Mouse (Mus musculus): Measurements from ENCODE around the gene Ildr1. TPM values are rescaled to one million over a fixed set of nuclear protein-coding genes. Genes with fewer than 3 reads are reported as not detected.

The Ildr1 gene
- polyA plus RNA-seq, 1 experiment from 2014 or later, result 4.6 TPM

DNA sequence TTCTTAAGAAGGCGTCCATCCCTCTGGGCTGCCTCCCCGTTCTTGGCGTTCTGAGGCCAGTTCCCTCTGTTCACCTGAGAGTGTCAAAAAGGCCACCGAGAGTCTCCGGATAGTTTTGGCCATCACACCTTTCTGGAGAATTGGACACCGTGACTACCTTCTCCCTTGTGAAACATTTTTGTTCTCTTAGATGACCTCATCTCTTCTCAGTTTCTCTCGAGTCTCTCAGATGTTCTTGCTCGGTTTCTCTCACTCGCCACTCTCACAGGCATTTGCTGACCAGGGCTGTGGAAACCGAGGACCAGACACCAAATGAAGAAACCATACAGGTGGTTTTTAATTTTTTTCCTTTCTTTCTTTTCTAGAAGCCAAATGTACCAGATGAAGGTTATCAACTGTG is 32.4 kb upstream of the Ildr1 start:
- no peaks in the 10 kb centered on the region for H3K36me3 ChIP-seq (ENCODE audit: insufficient read depth)
- TF ChIP-seq CTCF (IDR thresholded peaks at IDR 0.05; ENCODE audit: low read depth), result no peak
- no peak overlapping the region for H3K4me2 ChIP-seq
- no peaks in the 10 kb centered on the region for H3K27me3 ChIP-seq (ENCODE audit: insufficient read depth, low read length)
- H3K27ac ChIP-seq (ENCODE audit: low read depth), result no peak overlapping the region
- no peaks in the 10 kb centered on the region for H3K9me3 ChIP-seq (ENCODE audit: low read depth, low read length)
- no peak overlapping the region for H3K4me3 ChIP-seq (ENCODE audit: low read depth, low read length)
- 84% methylated on average over 10 of the region's 10 CpGs for whole genome bisulfite sequencing
- ATAC-seq (ENCODE audit: insufficient read depth) (no peak), DNase-seq (no peak)
- H3K9ac ChIP-seq, result no peak overlapping the region
- H3K4me1 ChIP-seq (ENCODE audit: insufficient read depth), result no peaks in the 10 kb centered on the region

DNA sequence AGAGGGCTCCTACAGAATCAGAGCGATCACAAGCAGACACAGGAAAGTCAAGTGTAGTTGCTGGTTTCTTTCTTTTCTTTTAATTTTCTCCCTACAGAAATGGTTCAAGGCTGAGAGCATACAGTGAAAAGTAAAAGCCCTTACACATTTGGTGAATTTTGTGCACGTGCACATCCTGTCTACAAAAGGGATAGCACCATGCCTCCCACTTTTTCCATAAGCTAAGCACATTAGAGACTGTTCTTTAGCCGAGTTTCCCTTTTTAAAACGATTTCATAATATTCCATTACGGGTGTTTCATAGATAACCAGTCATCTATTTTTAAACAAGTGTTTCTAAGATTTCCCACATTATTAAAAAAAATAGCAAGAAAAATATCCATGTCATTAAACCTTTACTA is 30.3 kb upstream of the Ildr1 start:
- Histone ChIP-seq H3K27me3 (ENCODE audit: insufficient read depth, low read length) (no peaks in the 10 kb centered on the region), H3K4me3 (ENCODE audit: low read depth, low read length) (no peak overlapping the region), H3K4me2 (no peak overlapping the region), H3K36me3 (ENCODE audit: insufficient read depth) (no peaks in the 10 kb centered on the region), H3K27ac (ENCODE audit: low read depth) (no peak overlapping the region), H3K9me3 (ENCODE audit: low read depth, low read length) (no peaks in the 10 kb centered on the region), H3K4me1 (ENCODE audit: insufficient read depth) (no peaks in the 10 kb centered on the region), H3K9ac (no peak overlapping the region)
- TF ChIP-seq CTCF (IDR thresholded peaks at IDR 0.05; ENCODE audit: low read depth), result no peak
- ATAC-seq (ENCODE audit: insufficient read depth) (no peak), DNase-seq (no peak)
- 76% methylated on average over 5 of the region's 5 CpGs for WGBS

DNA sequence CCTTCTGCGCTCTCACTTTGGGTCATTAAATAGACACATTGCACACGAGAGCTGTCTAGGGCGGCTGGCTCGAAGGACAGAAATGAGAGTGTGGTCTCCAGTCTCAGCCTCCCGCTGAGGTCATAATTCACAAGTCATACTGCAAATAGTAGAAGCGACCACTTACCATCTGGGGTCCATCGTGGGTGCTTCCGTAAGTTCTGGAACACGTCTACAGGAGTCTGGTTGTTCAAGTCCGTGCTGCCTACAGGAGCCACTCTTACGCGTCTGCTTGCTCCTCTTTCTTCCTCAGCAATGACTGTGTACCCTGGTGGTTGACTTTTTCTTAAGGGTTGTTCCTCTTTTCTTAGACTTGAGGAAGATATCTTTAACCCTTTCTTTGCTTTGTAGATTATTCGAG is 28.0 kb upstream of the Ildr1 start, which contains the start of gene Cd86:
TSS of gene Cd86 (minus strand) at position 300 of the 400 bp plus-strand sequence.
- H3K4me1 ChIP-seq (ENCODE audit: insufficient read depth), result no peaks in the 10 kb centered on the region
- ATAC-seq (ENCODE audit: insufficient read depth) (no peak), DNase-seq (no peak)
- no peaks in the 10 kb centered on the region for H3K36me3 ChIP-seq (ENCODE audit: insufficient read depth)
- WGBS, result 66% methylated on average over 13 of the region's 13 CpGs
- H3K4me3 ChIP-seq (ENCODE audit: low read depth, low read length), result no peak within 1 kb of the TSS
- H3K27me3 ChIP-seq (ENCODE audit: insufficient read depth, low read length), result no peaks in the 10 kb centered on the region
- no peak within 1 kb of the TSS for H3K4me2 ChIP-seq
- H3K9me3 ChIP-seq (ENCODE audit: low read depth, low read length), result no peaks in the 10 kb centered on the region
- no peak for TF ChIP-seq CTCF (IDR thresholded peaks at IDR 0.05; ENCODE audit: low read depth)
- H3K9ac ChIP-seq, result no peak within 1 kb of the TSS
- no peak within 1 kb of the TSS for H3K27ac ChIP-seq (ENCODE audit: low read depth)

DNA sequence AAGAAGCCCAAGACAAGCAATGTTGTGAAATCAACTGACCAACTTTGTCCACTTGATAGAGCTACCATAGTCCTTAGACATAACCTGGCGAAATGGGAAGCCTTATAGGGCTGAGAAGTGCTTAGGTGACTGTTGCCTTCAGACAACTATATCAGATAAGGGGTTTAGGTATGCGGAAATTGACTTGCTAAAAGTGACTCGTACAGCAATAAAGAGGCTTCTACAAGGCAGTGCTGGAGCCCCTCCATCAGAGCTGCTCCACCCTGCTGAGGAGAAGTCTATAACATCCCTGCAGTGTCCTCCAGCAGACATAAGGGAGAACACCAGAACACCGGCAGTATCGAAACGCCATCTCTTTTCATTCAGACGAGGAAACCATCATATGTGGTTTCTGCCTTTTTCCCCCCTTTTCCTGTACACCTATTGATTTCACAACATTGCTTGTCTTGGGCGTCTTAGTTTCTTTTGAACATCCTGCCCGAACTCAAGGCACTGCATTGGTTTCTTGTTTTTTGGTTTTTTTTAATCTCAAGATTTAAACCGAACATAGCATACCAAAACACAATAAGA is 27.2 kb upstream of the Ildr1 start:
- no peak for DNase-seq
- H3K36me3 ChIP-seq (ENCODE audit: insufficient read depth), result no peaks in the 10 kb centered on the region
- no peaks in the 10 kb centered on the region for H3K9me3 ChIP-seq (ENCODE audit: low read depth, low read length)
- WGBS, result 82% methylated on average over 10 of the region's 10 CpGs
- no peak overlapping the region for H3K4me3 ChIP-seq (ENCODE audit: low read depth, low read length)
- H3K9ac ChIP-seq, result no peak overlapping the region
- no peak overlapping the region for H3K4me2 ChIP-seq
- no peaks in the 10 kb centered on the region for H3K27me3 ChIP-seq (ENCODE audit: insufficient read depth, low read length)
- ATAC-seq (ENCODE audit: insufficient read depth), result no peak
- H3K27ac ChIP-seq (ENCODE audit: low read depth), result no peak overlapping the region
- no peak for TF ChIP-seq CTCF (IDR thresholded peaks at IDR 0.05; ENCODE audit: low read depth)
- H3K4me1 ChIP-seq (ENCODE audit: insufficient read depth), result no peaks in the 10 kb centered on the region

DNA sequence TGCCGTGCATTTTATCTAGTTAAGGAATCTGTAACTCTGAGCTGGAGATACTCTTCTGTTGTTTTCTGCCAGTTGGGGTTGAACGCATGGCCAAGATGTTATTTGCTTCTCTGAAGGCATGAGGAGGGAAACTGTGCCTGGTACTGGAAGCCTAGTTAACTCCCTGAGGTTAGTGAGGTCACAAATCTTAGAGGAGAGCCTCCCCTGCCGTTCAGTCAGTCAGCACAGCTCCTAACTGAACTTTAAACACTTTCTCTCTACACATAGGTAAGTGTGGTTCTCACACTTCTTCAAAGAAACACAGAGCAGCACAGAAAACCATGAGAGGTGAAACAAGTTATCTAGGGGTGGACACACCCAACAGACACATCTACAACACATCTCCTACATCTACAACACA is 23.2 kb upstream of the Ildr1 start:
- Histone ChIP-seq H3K27ac (ENCODE audit: low read depth) (no peak overlapping the region), H3K4me3 (ENCODE audit: low read depth, low read length) (no peak overlapping the region), H3K9me3 (ENCODE audit: low read depth, low read length) (no peaks in the 10 kb centered on the region), H3K4me2 (no peak overlapping the region), H3K36me3 (ENCODE audit: insufficient read depth) (no peaks in the 10 kb centered on the region), H3K4me1 (ENCODE audit: insufficient read depth) (no peaks in the 10 kb centered on the region), H3K27me3 (ENCODE audit: insufficient read depth, low read length) (no peaks in the 10 kb centered on the region), H3K9ac (no peak overlapping the region)
- WGBS, result 77% methylated on average over 3 of the region's 3 CpGs
- TF ChIP-seq CTCF (IDR thresholded peaks at IDR 0.05; ENCODE audit: low read depth), result no peak
- DNase-seq (no peak), ATAC-seq (ENCODE audit: insufficient read depth) (no peak)

DNA sequence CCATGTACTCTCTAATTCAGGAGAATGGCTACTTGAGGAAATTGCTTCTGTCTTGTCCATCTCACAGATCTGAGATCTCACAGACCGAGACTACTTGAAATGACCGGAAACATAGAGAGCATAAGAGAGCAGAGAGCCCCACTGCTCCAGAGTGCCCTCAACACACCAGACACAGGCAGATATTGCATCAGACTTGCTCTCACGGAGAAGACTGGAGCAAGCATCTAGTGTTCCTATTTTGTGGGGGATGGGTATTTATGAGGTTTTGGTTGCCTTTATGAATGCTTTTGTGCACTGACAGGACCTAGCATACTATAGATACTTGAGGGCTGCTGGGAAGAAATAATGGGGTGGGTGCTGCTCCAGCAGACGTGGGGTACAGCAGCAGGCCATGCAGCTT is 20.6 kb upstream of the Ildr1 start:
- Histone ChIP-seq H3K4me3 (ENCODE audit: low read depth, low read length) (no peak overlapping the region), H3K9ac (no peak overlapping the region), H3K4me2 (no peak overlapping the region), H3K27me3 (ENCODE audit: insufficient read depth, low read length) (no peaks in the 10 kb centered on the region), H3K9me3 (ENCODE audit: low read depth, low read length) (no peaks in the 10 kb centered on the region), H3K27ac (ENCODE audit: low read depth) (no peak overlapping the region), H3K36me3 (ENCODE audit: insufficient read depth) (no peaks in the 10 kb centered on the region), H3K4me1 (ENCODE audit: insufficient read depth) (no peaks in the 10 kb centered on the region)
- ATAC-seq (ENCODE audit: insufficient read depth) (no peak), DNase-seq (no peak)
- TF ChIP-seq CTCF (IDR thresholded peaks at IDR 0.05; ENCODE audit: low read depth), result no peak
- 76% methylated on average over 4 of the region's 4 CpGs for WGBS

DNA sequence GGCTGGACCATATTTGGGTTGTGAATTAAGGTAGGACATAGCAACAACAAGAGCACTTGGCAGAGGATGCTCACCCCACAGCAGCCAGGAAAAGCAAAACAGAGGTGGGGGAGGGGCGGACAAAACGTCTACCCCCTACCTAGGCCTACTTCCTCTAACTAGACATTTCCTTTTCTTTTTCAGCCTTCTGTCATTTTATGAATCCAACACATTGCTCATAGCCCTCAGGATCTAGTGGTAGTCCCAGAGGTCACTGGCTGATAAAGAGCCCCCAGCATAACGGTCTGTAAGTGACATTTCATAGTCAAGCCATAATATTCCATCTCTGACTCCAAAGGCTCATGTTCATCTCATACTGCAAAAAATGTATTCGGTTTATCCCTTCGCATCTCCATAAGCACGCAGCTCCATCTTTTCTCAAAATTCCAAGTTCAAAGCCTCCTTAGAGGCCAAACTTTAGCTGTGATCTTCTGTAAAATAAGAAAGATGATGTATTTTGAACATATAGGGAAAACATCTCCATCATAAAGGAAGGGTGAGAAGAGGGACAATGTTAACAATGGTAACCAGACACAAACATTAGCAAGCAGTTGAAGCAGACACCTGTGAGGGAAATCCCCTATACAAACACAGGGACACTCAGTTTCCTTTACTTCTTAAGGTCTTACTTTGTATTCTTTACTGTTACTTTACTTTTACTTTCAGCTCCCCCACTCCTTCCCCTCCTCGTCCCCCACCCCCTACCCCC is 19.1 kb upstream of the Ildr1 start:
- H3K27me3 ChIP-seq (ENCODE audit: insufficient read depth, low read length), result no peaks in the 10 kb centered on the region
- WGBS, result 62% methylated on average over 7 of the region's 7 CpGs
- H3K36me3 ChIP-seq (ENCODE audit: insufficient read depth), result no peaks in the 10 kb centered on the region
- DNase-seq (no peak), ATAC-seq (ENCODE audit: insufficient read depth) (no peak)
- H3K4me3 ChIP-seq (ENCODE audit: low read depth, low read length), result no peak overlapping the region
- H3K4me1 ChIP-seq (ENCODE audit: insufficient read depth), result no peaks in the 10 kb centered on the region
- H3K9me3 ChIP-seq (ENCODE audit: low read depth, low read length), result no peaks in the 10 kb centered on the region
- no peak overlapping the region for H3K9ac ChIP-seq
- H3K27ac ChIP-seq (ENCODE audit: low read depth), result no peak overlapping the region
- no peak for TF ChIP-seq CTCF (IDR thresholded peaks at IDR 0.05; ENCODE audit: low read depth)
- H3K4me2 ChIP-seq, result no peak overlapping the region
